Mouse (Mus musculus): ENCODE data around the gene Hsd17b6. TPM values are rescaled to one million over a fixed set of nuclear protein-coding genes. Genes with fewer than 3 reads are reported as not detected.

Hsd17b6 gene
- not detected in 2 replicates for total RNA-seq (2023)

GRCm38 (mm10) chr10:128007446-128007845 is at the start of gene Hsd17b6:
Gene Hsd17b6 (minus strand): TSS chr10:128007611.

DNA sequence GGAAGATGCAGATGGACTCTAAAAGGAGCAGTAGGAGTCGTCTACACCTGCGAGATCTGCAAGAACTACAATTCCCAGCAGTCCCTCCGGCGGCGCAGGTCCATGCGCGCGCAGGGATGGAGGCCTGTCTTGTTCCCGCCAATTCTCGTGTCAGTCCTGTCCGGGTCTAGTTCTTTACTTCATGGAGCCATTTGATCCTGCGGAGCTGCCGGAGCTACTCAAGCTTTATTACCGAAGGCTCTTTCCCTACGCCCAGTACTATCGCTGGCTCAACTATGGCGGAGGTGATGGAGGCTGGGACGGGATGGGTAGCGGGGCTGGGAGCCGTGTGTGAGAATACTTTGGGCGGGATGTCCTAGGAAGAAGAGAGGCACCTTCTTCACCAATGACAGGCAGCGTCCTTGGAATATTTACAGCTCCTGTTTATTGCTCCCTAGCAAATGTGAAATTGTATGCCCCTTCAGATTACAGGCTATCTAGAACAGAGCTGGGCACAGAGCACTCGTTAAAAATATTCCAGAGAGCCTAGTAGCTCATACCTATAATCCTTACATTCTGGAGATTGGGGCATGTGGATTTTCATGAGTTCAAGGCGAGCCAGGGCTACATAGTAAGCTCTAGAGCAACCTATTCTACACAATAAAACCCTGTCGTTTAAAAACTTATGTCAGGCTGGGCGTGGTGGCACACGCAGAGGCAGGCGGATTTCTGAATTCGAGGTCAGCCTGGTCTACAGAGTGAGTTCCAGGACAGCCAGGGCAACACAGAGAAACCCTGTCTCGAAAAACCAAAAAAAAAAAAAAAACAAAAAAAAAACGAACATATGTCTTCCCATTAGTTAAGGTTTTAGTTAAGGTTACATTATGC is 7.9 kb upstream of the Hsd17b6 start, which contains the start of gene Prim1:
Gene Prim1 (plus strand): TSS at position 101 of the 867 bp plus-strand sequence.

Other genes starting within 250 kb of the Hsd17b6 start
- 0.18 and 0.44 TPM in 2 replicates for gene Rdh1, start 247.9 kb downstream of the Hsd17b6 start, total RNA-seq (2023)
- 0.25 TPM in 1 of 2 replicates, not detected in the other for gene Rdh16f1, start 247.8 kb downstream of the Hsd17b6 start, total RNA-seq (2023)
- gene Rdh9, start 231.2 kb downstream of the Hsd17b6 start, total RNA-seq (2023), result not detected in 2 replicates
- gene Rdh16, start 206.5 kb downstream of the Hsd17b6 start, total RNA-seq (2023), result 0.16 TPM in 1 of 2 replicates, not detected in the other
- not detected in 2 replicates for gene Rdh19, start 157.7 kb downstream of the Hsd17b6 start, total RNA-seq (2023)
- not detected in 2 replicates for gene Rdh16f2, start 141.1 kb downstream of the Hsd17b6 start, total RNA-seq (2023)
- gene Rdh7, start 118.8 kb downstream of the Hsd17b6 start, total RNA-seq (2023), result not detected in 2 replicates
- not detected in 2 replicates for gene Sdr9c7, start 109.1 kb downstream of the Hsd17b6 start, total RNA-seq (2023)
- gene Prim1, start 7.6 kb upstream of the Hsd17b6 start, total RNA-seq (2023), result 19.6 and 23.0 TPM in 2 replicates
- 253 and 267 TPM in 2 replicates for gene Naca, start 28.0 kb upstream of the Hsd17b6 start, total RNA-seq (2023)
- 57.2 and 61.0 TPM in 2 replicates for gene Ptges3, start 51.3 kb upstream of the Hsd17b6 start, total RNA-seq (2023)
- gene Atp5b, start 75.7 kb upstream of the Hsd17b6 start, total RNA-seq (2023), result 384 and 435 TPM in 2 replicates
- gene Baz2a, start 84.0 kb upstream of the Hsd17b6 start, total RNA-seq (2023), result 104 and 125 TPM in 2 replicates
- 9.4 and 10.1 TPM in 2 replicates for gene Rbms2, start 172.7 kb upstream of the Hsd17b6 start, total RNA-seq (2023)
- gene Gls2, start 186.8 kb upstream of the Hsd17b6 start, total RNA-seq (2023), result 1.4 TPM in 1 of 2 replicates, not detected in the other
- 3.9 and 5.2 TPM in 2 replicates for gene Spryd4, start 204.2 kb upstream of the Hsd17b6 start, total RNA-seq (2023)
- not detected in 2 replicates for gene Mip, start 218.2 kb upstream of the Hsd17b6 start, total RNA-seq (2023)
- gene Timeless, start 224.5 kb upstream of the Hsd17b6 start, total RNA-seq (2023), result 21.0 and 30.8 TPM in 2 replicates
- gene Apon, start 246.5 kb upstream of the Hsd17b6 start, total RNA-seq (2023), result 0.44 TPM in 1 of 2 replicates, not detected in the other